Mouse (Mus musculus) right cerebral cortex, postnatal 10 days (tissue): Measurements from ENCODE around the gene Nhsl2.

Experiments
- DNase-seq, 2 experiments: peaks; one replicate each; pipeline ENCODE4 v3.0.0; 2021; ENCODE audit warnings: low spot score in 2 of 2

The Nhsl2 gene

GRCm38 (mm10) chrX:101980586-101980985 is 131.4 kb downstream of the Nhsl2 start:
- DNase-seq, result no peak

- no peak for DNase-seq
Measured at GRCm38 (mm10) chrX:101981450-101981849, 132.3 kb downstream of the Nhsl2 start.

DNA sequence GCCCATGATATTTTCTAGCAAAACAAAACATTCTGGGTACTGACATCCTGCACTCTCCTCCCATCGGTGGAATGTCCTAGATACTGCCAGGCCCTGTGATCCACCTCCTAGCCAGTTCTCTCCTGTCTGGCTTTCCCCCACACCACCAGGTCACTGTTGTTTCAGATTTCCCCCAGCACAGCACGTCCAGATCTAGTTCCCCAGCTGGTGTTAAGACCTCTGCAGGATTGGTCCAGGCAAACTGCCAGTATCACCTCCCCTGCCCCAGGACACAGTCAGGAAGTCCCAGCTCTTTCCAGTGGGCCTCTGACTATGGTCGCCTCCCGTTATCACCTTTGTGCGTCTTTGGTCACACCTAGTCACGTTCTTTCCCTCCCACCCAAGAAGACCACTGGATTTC is 134.5 kb downstream of the Nhsl2 start:
- no peak for DNase-seq

GRCm38 (mm10) chrX:101986657-101987367 is 137.6 kb downstream of the Nhsl2 start:
- DNase-seq, result peak in 1 of 2 experiments; percentile 34

- DNase-seq, result peak; percentile 83 to 89
Measured at GRCm38 (mm10) chrX:101993841-101994571, 144.8 kb downstream of the Nhsl2 start.

- no peak for DNase-seq
Measured at GRCm38 (mm10) chrX:101996726-101997125, 147.5 kb downstream of the Nhsl2 start.

GRCm38 (mm10) chrX:102003632-102004315 is 154.6 kb downstream of the Nhsl2 start:
- peak; percentile 77 to 83 for DNase-seq

GRCm38 (mm10) chrX:102004370-102004769 is 155.2 kb downstream of the Nhsl2 start:
- peak; percentile 23 to 29 for DNase-seq

GRCm38 (mm10) chrX:102005141-102005641 is 156.0 kb downstream of the Nhsl2 start:
- peak in 1 of 2 experiments; percentile 26 for DNase-seq

DNA sequence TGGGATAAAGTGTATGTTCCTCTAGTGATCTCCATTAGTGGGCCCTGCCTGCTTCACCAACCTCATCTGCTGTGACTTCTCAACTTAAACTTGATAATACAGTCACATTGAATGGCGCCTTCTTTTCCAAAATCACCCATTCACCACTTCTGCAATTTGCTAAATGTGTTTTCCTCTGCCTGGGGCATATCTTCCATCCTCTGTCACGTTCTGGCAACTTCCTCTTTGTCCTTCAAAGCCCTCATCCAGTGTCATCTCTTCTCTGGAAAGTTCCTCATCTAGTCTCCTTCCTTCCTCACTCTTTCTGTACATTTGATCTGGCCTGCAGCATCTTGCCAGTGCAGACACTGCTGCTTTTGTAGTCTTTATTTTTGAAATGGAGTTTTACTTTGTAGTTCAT is 158.8 kb downstream of the Nhsl2 start:
- no peak for DNase-seq

DNA sequence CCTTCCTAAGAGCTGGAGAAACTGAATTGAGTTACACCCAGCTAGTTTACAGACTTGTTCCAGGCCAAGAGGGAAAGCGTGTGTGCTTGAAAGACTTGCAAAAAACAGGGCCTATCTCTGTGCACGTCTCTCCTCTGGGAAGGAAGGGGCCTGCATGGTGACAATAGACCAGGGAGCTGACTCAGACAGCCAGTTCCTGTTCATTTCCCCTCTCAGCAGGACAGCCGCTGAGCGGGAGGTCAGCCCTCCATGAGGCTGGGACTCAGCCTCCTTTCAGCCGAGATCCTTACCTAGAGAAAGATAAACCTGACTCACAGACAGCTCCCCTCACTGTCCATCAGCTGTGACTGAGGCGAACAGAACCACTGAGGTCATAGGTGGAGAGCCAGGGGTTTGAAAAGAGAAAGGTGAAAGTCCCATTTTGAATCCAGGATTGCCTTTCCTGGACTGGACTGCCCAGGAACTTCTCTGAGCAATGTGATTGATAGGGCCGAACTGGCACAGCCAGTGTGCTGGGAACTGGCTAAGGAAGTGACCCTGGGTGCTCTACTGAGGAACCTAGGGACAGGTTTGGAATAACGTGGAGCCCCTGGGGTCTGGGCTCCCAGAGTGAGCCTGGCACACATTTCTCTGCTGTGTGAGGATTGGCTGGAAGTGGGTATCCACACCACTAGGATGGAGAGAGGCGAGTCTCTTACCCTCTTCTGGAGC is 168.2 kb downstream of the Nhsl2 start:
- DNase-seq, result no peak

DNA sequence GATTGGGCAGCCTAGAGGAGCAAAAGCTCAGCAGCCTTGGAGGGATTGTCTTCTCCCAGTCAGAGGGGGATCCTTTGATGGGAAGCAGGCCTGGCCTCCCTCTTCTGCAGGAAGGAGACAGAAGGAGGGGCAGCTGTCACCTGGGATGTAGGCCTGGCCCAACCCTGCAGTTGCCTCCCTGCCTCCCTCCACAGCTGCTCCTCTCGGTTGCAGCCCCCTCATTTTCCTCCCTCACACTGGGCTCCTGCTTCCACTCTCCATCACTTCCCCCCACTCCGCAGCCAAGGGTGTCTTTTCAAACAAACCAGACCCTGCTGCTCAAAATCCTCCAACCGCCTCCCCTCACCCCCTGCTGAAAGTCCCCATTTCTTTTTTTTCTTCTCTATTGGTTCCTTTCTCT is 169.7 kb downstream of the Nhsl2 start:
- peak in 1 of 2 experiments; percentile 36 for DNase-seq

GRCm38 (mm10) chrX:102019471-102020240 is 170.5 kb downstream of the Nhsl2 start:
- no peak for DNase-seq

- DNase-seq, result no peak
Measured at GRCm38 (mm10) chrX:102024976-102025375, 175.8 kb downstream of the Nhsl2 start.

- DNase-seq, result peak; percentile 51 to 70
Measured at GRCm38 (mm10) chrX:102031851-102032250, 182.7 kb downstream of the Nhsl2 start.

- no peak for DNase-seq
Measured at GRCm38 (mm10) chrX:102032431-102032830, 183.2 kb downstream of the Nhsl2 start.

GRCm38 (mm10) chrX:102033566-102033965 is 184.4 kb downstream of the Nhsl2 start:
- no peak for DNase-seq

- no peak for DNase-seq
Measured at GRCm38 (mm10) chrX:102035671-102036070, 186.5 kb downstream of the Nhsl2 start.

DNA sequence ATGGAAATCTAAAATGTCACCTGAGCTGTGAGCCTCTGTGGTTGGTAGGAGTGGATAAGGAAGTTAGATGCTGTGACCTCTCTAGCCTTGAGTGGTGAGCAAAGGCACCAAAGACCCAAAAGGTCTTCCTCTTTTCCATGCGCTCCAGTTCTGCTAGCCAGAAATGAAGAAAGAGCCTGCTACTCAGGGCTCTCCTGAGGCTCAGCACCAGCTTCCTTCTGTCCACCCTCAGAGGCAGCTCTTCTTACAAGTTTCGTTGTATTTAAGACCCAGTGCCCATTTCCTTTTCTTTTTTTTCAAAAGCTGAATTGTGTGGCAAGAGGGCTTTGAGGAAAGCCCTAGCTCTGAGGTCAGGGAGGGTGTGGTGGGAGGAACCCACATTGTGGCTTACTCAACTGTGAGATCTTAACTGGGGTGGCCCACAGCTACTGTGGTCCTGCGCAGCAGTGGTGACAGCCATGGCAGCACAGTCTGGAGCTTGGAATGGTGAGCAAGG is 187.7 kb downstream of the Nhsl2 start:
- no peak for DNase-seq

GRCm38 (mm10) chrX:102037506-102037905 is 188.3 kb downstream of the Nhsl2 start:
- no peak for DNase-seq

DNA sequence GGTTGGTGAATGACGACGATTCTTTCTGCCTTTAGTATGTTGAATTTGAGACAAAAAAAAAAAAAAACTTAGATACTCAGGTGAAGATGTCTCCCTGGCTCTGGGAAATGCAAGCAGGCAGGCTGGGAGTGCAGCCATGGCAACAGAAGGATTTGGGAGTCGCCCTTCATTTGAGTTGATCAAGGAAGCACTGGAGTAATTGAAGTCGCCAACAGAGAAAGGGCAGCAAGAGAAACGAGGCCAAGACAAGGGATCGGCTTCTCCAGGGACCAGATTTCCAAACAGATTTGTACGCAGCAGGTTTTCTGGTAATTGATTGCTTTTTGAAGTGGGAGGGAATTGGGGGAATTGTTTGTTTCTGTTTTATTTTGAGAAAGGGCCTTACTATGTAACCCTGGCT is 192.4 kb downstream of the Nhsl2 start:
- no peak for DNase-seq
